Mouse (Mus musculus) E14TG2a.4 (cell line): ENCODE results near the gene Gps1.
"Not testable (repeated sequence)": the region's sequence is repeated elsewhere in the genome, so short reads cannot be mapped to it uniquely, and the experiment has no call there.

ENCODE experiments used
- CTCF ChIP-seq: conservative IDR thresholded peaks from 2 replicates; pipeline ENCODE4 v1.5.1; 2014; ENCODE audit warnings: low read length
- NANOG ChIP-seq: IDR thresholded peaks from 2 replicates; pipeline ENCODE4 v1.6.1; 2014; ENCODE audit warnings: borderline replicate concordance, low read length, mixed read lengths
- POU5F1 ChIP-seq: IDR thresholded peaks from 2 replicates; pipeline ENCODE4 v1.6.1; 2014; ENCODE audit warnings: low read length, borderline replicate concordance

- TF ChIP-seq CTCF, POU5F1, NANOG: not testable (repeated sequence)
Measured at GRCm38 (mm10) chr11:120767023-120767422, 17.0 kb upstream of the Gps1 start.
